Mouse (Mus musculus): ENCODE measurements around the gene Frrs1. TPM values are rescaled to one million over a fixed set of nuclear protein-coding genes. Genes with fewer than 3 reads are reported as not detected.
"Not testable (repeated sequence)": the region's sequence is repeated elsewhere in the genome, so short reads cannot be mapped to it uniquely, and the experiment has no call there.

Gene Frrs1
- 26.7 and 26.8 TPM in 2 replicates for polyA plus RNA-seq (2014; fragmentation: Nextera tagmentation; extraction: Ambion mirVana)

DNA sequence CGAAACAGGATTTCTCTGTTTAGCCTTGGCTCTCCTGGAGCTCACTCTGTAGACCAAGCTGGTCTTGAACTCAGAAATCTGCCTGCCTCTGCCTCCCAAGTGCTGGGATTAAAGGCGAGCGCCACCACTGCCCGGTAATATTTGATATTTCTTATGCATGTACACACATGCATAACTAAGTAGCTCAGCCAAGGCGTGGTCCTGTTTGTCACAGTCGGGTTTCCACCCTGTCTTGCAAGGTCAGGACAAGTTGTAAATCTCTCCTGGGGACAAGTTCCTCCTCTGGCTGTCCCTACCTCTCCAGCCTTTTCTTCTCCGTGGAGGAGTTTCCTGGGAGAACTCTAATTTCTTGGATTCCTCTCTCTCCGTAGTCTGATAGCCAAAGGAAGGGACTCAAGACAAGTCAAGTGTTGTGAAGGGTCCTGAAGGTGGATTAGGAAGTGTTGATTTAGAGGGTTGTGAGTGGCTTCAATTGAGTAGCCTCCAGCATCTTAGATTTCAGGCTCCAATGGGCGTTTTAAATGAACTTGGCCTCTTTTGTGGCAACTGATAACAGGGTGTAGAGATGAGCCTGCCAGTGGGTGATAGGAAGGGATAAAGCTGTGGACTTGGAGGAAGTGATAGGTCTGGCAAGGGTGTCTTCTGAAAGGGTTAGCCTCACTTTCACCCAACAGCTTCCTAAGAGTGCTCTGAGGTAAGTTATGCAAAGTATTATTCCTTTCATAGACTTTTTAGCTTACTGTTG is at the start of gene Frrs1:
Gene Frrs1 (plus strand): TSS at position 524 of the 745 bp plus-strand sequence.
- peak within 1 kb of the TSS; percentile 61 for H3K4me3 ChIP-seq (ENCODE audit: low read depth, low read length)
- H3K36me3 ChIP-seq (ENCODE audit: control insufficient read depth, insufficient read depth, low read length), result no peaks in the 10 kb centered on the region
- H3K4me1 ChIP-seq (ENCODE audit: control insufficient read depth, insufficient read depth, low read length), result no peaks in the 10 kb centered on the region
- peak; percentile 80 for ATAC-seq (replicated peaks; ENCODE audit: insufficient number of reproducible peaks, low FRiP score, low TSS enrichment)
- peak within 1 kb of the TSS; percentile 66 for H3K27ac ChIP-seq (ENCODE audit: low read depth, low read length)
- WGBS (ENCODE audit: insufficient replicate concordance), result 74% methylated on average over 9 of the region's 9 CpGs
- no peaks in the 10 kb centered on the region for H3K27me3 ChIP-seq (ENCODE audit: control insufficient read depth, insufficient read depth, low read length)
- H3K9me3 ChIP-seq (replicated peaks; ENCODE audit: control insufficient read depth, low read length), result no peaks in the 10 kb centered on the region
- no peak within 1 kb of the TSS for H3K9ac ChIP-seq (ENCODE audit: low read depth, low read length)
- H3K4me2 ChIP-seq, result peak within 1 kb of the TSS; percentile 34

- not testable (repeated sequence) for H3K4me1 ChIP-seq (ENCODE audit: control insufficient read depth, insufficient read depth, low read length); H3K4me3 ChIP-seq (ENCODE audit: low read depth, low read length); H3K9me3 ChIP-seq (replicated peaks; ENCODE audit: control insufficient read depth, low read length); ATAC-seq (replicated peaks; ENCODE audit: insufficient number of reproducible peaks, low FRiP score, low TSS enrichment); H3K9ac ChIP-seq (ENCODE audit: low read depth, low read length); H3K4me2 ChIP-seq; H3K27ac ChIP-seq (ENCODE audit: low read depth, low read length); H3K36me3 ChIP-seq (ENCODE audit: control insufficient read depth, insufficient read depth, low read length); H3K27me3 ChIP-seq (ENCODE audit: control insufficient read depth, insufficient read depth, low read length)
- 79% methylated on average over 6 of the region's 6 CpGs for WGBS (ENCODE audit: insufficient replicate concordance)
Measured at GRCm38 (mm10) chr3:116810351-116810750, 48.9 kb upstream of the Frrs1 start.

- WGBS (ENCODE audit: insufficient replicate concordance), result 85% methylated on average over 2 of the region's 2 CpGs
Measured at GRCm38 (mm10) chr3:116812946-116813345, 46.3 kb upstream of the Frrs1 start.

DNA sequence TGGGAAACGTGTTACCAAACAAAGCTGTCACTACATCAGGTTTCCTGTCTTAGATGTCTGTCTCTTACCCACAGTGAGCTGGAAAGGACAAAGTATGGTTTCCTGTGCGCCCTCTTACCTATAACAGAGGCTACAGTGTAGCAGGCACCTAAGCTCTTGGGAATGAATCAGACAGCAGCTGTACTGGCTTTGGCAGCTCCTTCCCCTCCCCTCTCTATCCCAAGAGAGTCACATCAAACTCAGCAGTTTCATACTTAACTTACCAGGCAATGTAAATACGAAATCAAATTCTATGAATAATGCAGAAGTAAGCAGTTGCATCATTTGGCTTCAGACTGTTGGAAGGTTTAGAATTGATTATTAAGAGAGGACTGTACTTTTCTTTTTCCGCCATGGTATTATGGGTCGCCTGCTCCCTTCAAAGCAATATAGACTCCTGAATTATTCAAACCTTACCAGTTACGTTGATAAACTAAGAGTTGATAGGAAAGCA is 43.9 kb upstream of the Frrs1 start:
- Histone ChIP-seq H3K9ac (ENCODE audit: low read depth, low read length) (no peak overlapping the region), H3K4me1 (ENCODE audit: control insufficient read depth, insufficient read depth, low read length) (peaks cover 3% of the 10 kb centered on the region; the same call in 1 of the 2 replicates), H3K4me3 (ENCODE audit: low read depth, low read length) (no peak overlapping the region), H3K27ac (ENCODE audit: low read depth, low read length) (no peak overlapping the region), H3K4me2 (no peak overlapping the region), H3K36me3 (ENCODE audit: control insufficient read depth, insufficient read depth, low read length) (no peaks in the 10 kb centered on the region), H3K27me3 (ENCODE audit: control insufficient read depth, insufficient read depth, low read length) (no peaks in the 10 kb centered on the region), H3K9me3 (replicated peaks; ENCODE audit: control insufficient read depth, low read length) (no peaks in the 10 kb centered on the region)
- ATAC-seq (replicated peaks; ENCODE audit: insufficient number of reproducible peaks, low FRiP score, low TSS enrichment), result no peak
- 76% methylated on average over 6 of the region's 6 CpGs for WGBS (ENCODE audit: insufficient replicate concordance)

More at GRCm38 (mm10) chr3:116812946-116813345, 46.3 kb upstream of the Frrs1 start:
- Histone ChIP-seq H3K9ac (ENCODE audit: low read depth, low read length) (no peak overlapping the region), H3K4me2 (no peak overlapping the region), H3K27ac (ENCODE audit: low read depth, low read length) (no peak overlapping the region), H3K36me3 (ENCODE audit: control insufficient read depth, insufficient read depth, low read length) (no peaks in the 10 kb centered on the region), H3K4me3 (ENCODE audit: low read depth, low read length) (no peak overlapping the region), H3K9me3 (replicated peaks; ENCODE audit: control insufficient read depth, low read length) (no peaks in the 10 kb centered on the region), H3K27me3 (ENCODE audit: control insufficient read depth, insufficient read depth, low read length) (no peaks in the 10 kb centered on the region), H3K4me1 (ENCODE audit: control insufficient read depth, insufficient read depth, low read length) (peaks cover 3% of the 10 kb centered on the region; the same call in 1 of the 2 replicates)
- no peak for ATAC-seq (replicated peaks; ENCODE audit: insufficient number of reproducible peaks, low FRiP score, low TSS enrichment)

DNA sequence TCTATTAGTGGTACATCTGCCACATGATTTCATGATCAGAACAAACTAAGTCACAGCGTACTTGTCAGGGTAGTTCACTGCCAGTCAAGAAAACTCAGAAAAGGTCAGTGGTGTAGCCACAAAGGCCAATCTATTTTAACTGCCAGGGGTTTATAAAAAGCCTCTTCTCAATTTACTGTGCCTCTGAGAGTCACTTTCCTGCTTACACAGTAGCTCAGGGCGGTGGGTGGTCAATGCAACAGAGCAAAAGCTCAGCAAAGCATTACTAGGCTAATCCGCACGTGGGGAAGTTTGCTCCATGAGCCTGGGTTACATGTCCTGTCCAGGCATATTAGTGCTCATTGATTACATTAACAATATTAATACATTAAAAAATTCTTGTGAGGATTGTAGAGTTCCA is 43.3 kb upstream of the Frrs1 start:
- no peak overlapping the region for H3K4me3 ChIP-seq (ENCODE audit: low read depth, low read length)
- no peak for ATAC-seq (replicated peaks; ENCODE audit: insufficient number of reproducible peaks, low FRiP score, low TSS enrichment)
- H3K36me3 ChIP-seq (ENCODE audit: control insufficient read depth, insufficient read depth, low read length), result no peaks in the 10 kb centered on the region
- H3K27ac ChIP-seq (ENCODE audit: low read depth, low read length), result no peak overlapping the region
- WGBS (ENCODE audit: insufficient replicate concordance), result 81% methylated on average over 4 of the region's 4 CpGs
- H3K9ac ChIP-seq (ENCODE audit: low read depth, low read length), result no peak overlapping the region
- peaks cover 3% of the 10 kb centered on the region; the same call in 1 of the 2 replicates for H3K4me1 ChIP-seq (ENCODE audit: control insufficient read depth, insufficient read depth, low read length)
- H3K4me2 ChIP-seq, result no peak overlapping the region
- no peaks in the 10 kb centered on the region for H3K9me3 ChIP-seq (replicated peaks; ENCODE audit: control insufficient read depth, low read length)
- H3K27me3 ChIP-seq (ENCODE audit: control insufficient read depth, insufficient read depth, low read length), result no peaks in the 10 kb centered on the region

DNA sequence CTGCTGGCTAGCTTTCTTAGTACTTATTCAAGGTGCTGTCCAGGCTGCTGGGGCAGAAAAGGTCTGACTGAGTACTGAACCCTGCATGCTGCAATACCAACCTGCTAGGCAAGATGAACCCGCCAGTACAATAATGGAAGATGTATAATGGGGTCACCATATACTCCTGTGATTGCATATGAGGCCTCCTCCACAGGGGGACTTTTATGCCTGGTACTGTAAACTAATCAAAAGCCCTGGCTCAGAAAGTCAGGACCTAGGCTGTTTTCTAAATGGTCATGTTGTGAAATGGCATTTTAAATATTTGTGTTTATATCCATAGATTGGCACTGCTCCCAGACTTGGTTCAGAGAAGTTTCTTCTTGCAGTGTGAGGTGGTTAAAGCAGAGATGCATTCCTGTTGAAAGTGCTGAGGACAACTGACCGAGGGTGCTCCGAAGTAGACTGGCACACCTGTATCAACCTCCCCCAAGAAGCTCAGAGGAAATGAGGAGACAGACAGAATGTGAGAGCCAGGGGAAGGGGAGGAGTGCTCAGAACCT is 42.5 kb upstream of the Frrs1 start:
- no peaks in the 10 kb centered on the region for H3K27me3 ChIP-seq (ENCODE audit: control insufficient read depth, insufficient read depth, low read length)
- no peak for ATAC-seq (replicated peaks; ENCODE audit: insufficient number of reproducible peaks, low FRiP score, low TSS enrichment)
- H3K27ac ChIP-seq (ENCODE audit: low read depth, low read length), result no peak overlapping the region

GRCm38 (mm10) chr3:116817231-116817630 is 42.0 kb upstream of the Frrs1 start:
- Histone ChIP-seq H3K9me3 (replicated peaks; ENCODE audit: control insufficient read depth, low read length) (no peaks in the 10 kb centered on the region), H3K27me3 (ENCODE audit: control insufficient read depth, insufficient read depth, low read length) (no peaks in the 10 kb centered on the region), H3K9ac (ENCODE audit: low read depth, low read length) (no peak overlapping the region), H3K4me1 (ENCODE audit: control insufficient read depth, insufficient read depth, low read length) (peaks cover 3% of the 10 kb centered on the region; the same call in 1 of the 2 replicates), H3K36me3 (ENCODE audit: control insufficient read depth, insufficient read depth, low read length) (no peaks in the 10 kb centered on the region), H3K4me2 (no peak overlapping the region), H3K27ac (ENCODE audit: low read depth, low read length) (no peak overlapping the region), H3K4me3 (ENCODE audit: low read depth, low read length) (no peak overlapping the region)
- no peak for ATAC-seq (replicated peaks; ENCODE audit: insufficient number of reproducible peaks, low FRiP score, low TSS enrichment)
- 92% methylated on average over 6 of the region's 7 CpGs for WGBS (ENCODE audit: insufficient replicate concordance)

More for the DNA sequence above, 42.5 kb upstream of the Frrs1 start:
- no peak overlapping the region for H3K4me3 ChIP-seq (ENCODE audit: low read depth, low read length)
- no peak overlapping the region for H3K4me2 ChIP-seq
- WGBS (ENCODE audit: insufficient replicate concordance), result 76% methylated on average over 3 of the region's 3 CpGs
- no peaks in the 10 kb centered on the region for H3K36me3 ChIP-seq (ENCODE audit: control insufficient read depth, insufficient read depth, low read length)
- no peaks in the 10 kb centered on the region for H3K9me3 ChIP-seq (replicated peaks; ENCODE audit: control insufficient read depth, low read length)
- peaks cover 3% of the 10 kb centered on the region; the same call in 1 of the 2 replicates for H3K4me1 ChIP-seq (ENCODE audit: control insufficient read depth, insufficient read depth, low read length)
- H3K9ac ChIP-seq (ENCODE audit: low read depth, low read length), result no peak overlapping the region

GRCm38 (mm10) chr3:116826471-116827215 is 32.6 kb upstream of the Frrs1 start:
- Histone ChIP-seq H3K4me3 (ENCODE audit: low read depth, low read length) (no peak overlapping the region), H3K27me3 (ENCODE audit: control insufficient read depth, insufficient read depth, low read length) (no peaks in the 10 kb centered on the region), H3K36me3 (ENCODE audit: control insufficient read depth, insufficient read depth, low read length) (no peaks in the 10 kb centered on the region), H3K9ac (ENCODE audit: low read depth, low read length) (no peak overlapping the region), H3K4me1 (ENCODE audit: control insufficient read depth, insufficient read depth, low read length) (no peaks in the 10 kb centered on the region), H3K9me3 (replicated peaks; ENCODE audit: control insufficient read depth, low read length) (no peaks in the 10 kb centered on the region), H3K27ac (ENCODE audit: low read depth, low read length) (no peak overlapping the region), H3K4me2 (no peak overlapping the region)
- ATAC-seq (replicated peaks; ENCODE audit: insufficient number of reproducible peaks, low FRiP score, low TSS enrichment), result no peak
- 74% methylated on average over 4 of the region's 4 CpGs for WGBS (ENCODE audit: insufficient replicate concordance)

Data from heart, embryonic 11.5 days (tissue).